8 mouse cellular contexts compared by ENCODE assay signal in genomic region chr12:13249573-13249919, GRCm38 (mm10). TPM values are rescaled to one million over a fixed set of nuclear protein-coding genes. Genes with fewer than 3 reads are reported as not detected.
A peak's percentile ranks its signal among the peaks of the same experiment; 100 is the strongest.
DNase-seq lines count a peak whose midpoint lies in the region; ATAC-seq and TF ChIP-seq lines count a peak whose summit lies in the region.

No protein-coding gene starts in this region.

- peak overlapping the region; percentile 99 for H3K4me3 ChIP-seq in heart, postnatal 0 days (ENCODE audit: low read depth, low read length)
- peak overlapping the region; percentile 97 for H3K4me3 ChIP-seq in embryonic facial prominence, embryonic 10.5 days
- peak overlapping the region; percentile 89 for H3K4me3 ChIP-seq in hindbrain, embryonic 16.5 days (ENCODE audit: low read length)
- H3K4me3 ChIP-seq in midbrain, embryonic 13.5 days (replicated peaks) = peak overlapping the region; percentile 90

- peak overlapping the region; percentile 89 for H3K9ac ChIP-seq in heart, postnatal 0 days (replicated peaks; ENCODE audit: low read depth, low read length)
- peak overlapping the region; percentile 97 for H3K9ac ChIP-seq in hindbrain, embryonic 16.5 days (ENCODE audit: low read depth, low read length)
- peak overlapping the region; percentile 95 for H3K9ac ChIP-seq in midbrain, embryonic 13.5 days (replicated peaks)

- peaks cover 1% of the 10 kb centered on the region; the same call in 1 of the 2 replicates for H3K36me3 ChIP-seq in heart, postnatal 0 days (replicated peaks; ENCODE audit: control insufficient read depth, insufficient read depth, low read length)
- H3K36me3 ChIP-seq in embryonic facial prominence, embryonic 10.5 days (replicated peaks) = peaks cover 19% of the 10 kb centered on the region
- no peaks in the 10 kb centered on the region for H3K36me3 ChIP-seq in hindbrain, embryonic 16.5 days (ENCODE audit: control insufficient read depth, insufficient read depth, low read length)
- peaks cover under 1% of the 10 kb centered on the region for H3K36me3 ChIP-seq in midbrain, embryonic 13.5 days

- H3K4me1 ChIP-seq in heart, postnatal 0 days (ENCODE audit: control insufficient read depth, insufficient read depth) = peaks cover 6% of the 10 kb centered on the region; the same call in 1 of the 2 replicates
- H3K4me1 ChIP-seq in embryonic facial prominence, embryonic 10.5 days = peaks cover 17% of the 10 kb centered on the region; the same call in 1 of the 2 replicates
- peaks cover 4% of the 10 kb centered on the region; the same call in 1 of the 2 replicates for H3K4me1 ChIP-seq in hindbrain, embryonic 16.5 days (ENCODE audit: control insufficient read depth, insufficient read depth, low read depth, low read length)
- H3K4me1 ChIP-seq in midbrain, embryonic 13.5 days (replicated peaks) = peaks cover 22% of the 10 kb centered on the region

- H3K9me3 ChIP-seq in heart, postnatal 0 days (replicated peaks; ENCODE audit: control insufficient read depth, low read length) = no peaks in the 10 kb centered on the region
- no peaks in the 10 kb centered on the region for H3K9me3 ChIP-seq in embryonic facial prominence, embryonic 10.5 days
- H3K9me3 ChIP-seq in hindbrain, embryonic 16.5 days (ENCODE audit: control insufficient read depth, low read length) = no peaks in the 10 kb centered on the region
- H3K9me3 ChIP-seq in midbrain, embryonic 13.5 days = no peaks in the 10 kb centered on the region

- no peak for ATAC-seq in heart, postnatal 0 days (ENCODE audit: insufficient read depth, low read depth)
- ATAC-seq in hindbrain, embryonic 16.5 days = peak; percentile 34
- ATAC-seq in midbrain, embryonic 13.5 days = peak; percentile 41

- H3K4me2 ChIP-seq in heart, postnatal 0 days (ENCODE audit: low read depth, low read length) = peak overlapping the region; percentile 65
- H3K4me2 ChIP-seq in hindbrain, embryonic 16.5 days (ENCODE audit: low read length) = peak overlapping the region; percentile 53
- peak overlapping the region; percentile 58 for H3K4me2 ChIP-seq in midbrain, embryonic 13.5 days (replicated peaks)

- no peak for TF ChIP-seq CTCF in heart, postnatal 0 days (IDR thresholded peaks at IDR 0.05; ENCODE audit: low read depth)

- intact Hi-C loops in left cerebral cortex, postnatal 4 days (cut with DNase I) = no loop called here

- DNase-seq in heart, postnatal 0 days (ENCODE audit: low spot score) = no peak
- no peak for DNase-seq in heart, adult 9 months (ENCODE audit: low spot score in 2 of 2)
- no peak for DNase-seq in embryonic facial prominence, embryonic 10.5 days (ENCODE audit: low spot score)
- DNase-seq in adrenal gland, postnatal 4 days (ENCODE audit: low spot score in 2 of 2) = no peak
- DNase-seq in left cerebral cortex, postnatal 4 days = no peak
- no peak for DNase-seq in adrenal gland, adult 2 months

- H3K27ac ChIP-seq in heart, postnatal 0 days (ENCODE audit: low read depth) = no peak overlapping the region; the same call in 1 of the 2 replicates
- H3K27ac ChIP-seq in embryonic facial prominence, embryonic 10.5 days (replicated peaks) = peak overlapping the region; percentile 95
- H3K27ac ChIP-seq in hindbrain, embryonic 16.5 days (ENCODE audit: low read depth, low read length) = peak overlapping the region; percentile 86
- H3K27ac ChIP-seq in midbrain, embryonic 13.5 days = peak overlapping the region; percentile 91

- TF ChIP-seq EP300 in heart, postnatal 0 days (IDR thresholded peaks at IDR 0.05; ENCODE audit: low read depth) = no peak

- H3K27me3 ChIP-seq in heart, postnatal 0 days (ENCODE audit: control insufficient read depth, insufficient read depth, low read length) = no peaks in the 10 kb centered on the region
- H3K27me3 ChIP-seq in embryonic facial prominence, embryonic 10.5 days (replicated peaks; ENCODE audit: low read depth, poor library complexity, severe bottlenecking) = no peaks in the 10 kb centered on the region
- H3K27me3 ChIP-seq in hindbrain, embryonic 16.5 days (replicated peaks; ENCODE audit: control insufficient read depth, insufficient read depth, low read length) = no peaks in the 10 kb centered on the region
- no peaks in the 10 kb centered on the region for H3K27me3 ChIP-seq in midbrain, embryonic 13.5 days

- WGBS in heart, postnatal 0 days = 88% methylated on average over 3 of the region's 3 CpGs
- 91% methylated on average over 3 of the region's 3 CpGs for WGBS in embryonic facial prominence, embryonic 10.5 days
- 87% methylated on average over 3 of the region's 3 CpGs for WGBS in hindbrain, embryonic 16.5 days
- 71% methylated on average over 3 of the region's 3 CpGs for WGBS in midbrain, embryonic 13.5 days

RNA-seq across cellular contexts. Expression of gene Ddx1, which starts 0.5 kb away (rescaled TPM):
- total RNA-seq in heart, postnatal 0 days (2014; rRNA removed; ENCODE audit: low replicate concordance) = 23.8 and 33.7 TPM in 2 replicates
- polyA plus RNA-seq in heart, postnatal 0 days (2015; fragmentation: Nextera tagmentation; extraction: Ambion mirVana) = 62.6 TPM in 2 replicates
- 199 and 202 TPM in 2 replicates for polyA plus RNA-seq in embryonic facial prominence, embryonic 10.5 days (2016; fragmentation: Nextera tagmentation; extraction: Ambion mirVana)
- polyA plus RNA-seq in hindbrain, embryonic 16.5 days (2015; fragmentation: Nextera tagmentation; extraction: Ambion mirVana) = 136 and 148 TPM in 2 replicates
- polyA plus RNA-seq in midbrain, embryonic 13.5 days (2015; fragmentation: Nextera tagmentation; extraction: Ambion mirVana) = 129 and 136 TPM in 2 replicates
- total RNA-seq in adrenal gland, postnatal 4 days (2021) = 100 to 1,000 TPM; 103 to 116 TPM
- total RNA-seq in left cerebral cortex, postnatal 4 days (2021) = 100 to 1,000 TPM; 127 to 137 TPM
- total RNA-seq in adrenal gland, adult 2 months (2021) = 100 to 1,000 TPM in 1 of 2 experiments, 10 to 100 TPM in 1; 68.8 to 105 TPM
- polyA plus RNA-seq in adrenal gland, adult 2 months (2012; rRNA removed) = 0.83 and 0.91 TPM in 2 replicates

RNA-seq across cellular contexts. Expression of gene Nbas, which starts 19.4 kb away (rescaled TPM):
- 20.2 and 29.1 TPM in 2 replicates for total RNA-seq in heart, postnatal 0 days (2014; rRNA removed; ENCODE audit: low replicate concordance)
- 3.9 TPM in 2 replicates for polyA plus RNA-seq in heart, postnatal 0 days (2015; fragmentation: Nextera tagmentation; extraction: Ambion mirVana)
- polyA plus RNA-seq in embryonic facial prominence, embryonic 10.5 days (2016; fragmentation: Nextera tagmentation; extraction: Ambion mirVana) = 16.2 and 17.2 TPM in 2 replicates
- 14.4 and 17.5 TPM in 2 replicates for polyA plus RNA-seq in hindbrain, embryonic 16.5 days (2015; fragmentation: Nextera tagmentation; extraction: Ambion mirVana)
- 14.5 and 14.9 TPM in 2 replicates for polyA plus RNA-seq in midbrain, embryonic 13.5 days (2015; fragmentation: Nextera tagmentation; extraction: Ambion mirVana)
- total RNA-seq in adrenal gland, postnatal 4 days (2021) = 10 to 100 TPM; 28.1 to 28.7 TPM
- 10 to 100 TPM; 33.9 to 37.2 TPM for total RNA-seq in left cerebral cortex, postnatal 4 days (2021)
- 10 to 100 TPM; 23.2 to 31.4 TPM for total RNA-seq in adrenal gland, adult 2 months (2021)
- 8.2 and 10.0 TPM in 2 replicates for polyA plus RNA-seq in adrenal gland, adult 2 months (2012; rRNA removed)

Comparison
In these comparisons a context has a peak if more than half of its experiments do, and no peak if none do; other contexts are left out.
1. RNA of gene Ddx1, which starts 0.5 kb away (polyA plus RNA-seq): 199 to 202 TPM in embryonic facial prominence, embryonic 10.5 days, 136 to 148 TPM in hindbrain, embryonic 16.5 days, 129 to 136 TPM in midbrain, embryonic 13.5 days and 62.6 TPM in heart, postnatal 0 days; 0.83 to 0.91 TPM in adrenal gland, adult 2 months; every median in the first group is over 10 times any median in the second.
2. Peak in every context shown above with its lines, with median percentiles within 50 percentile points of each other: H3K4me2 ChIP-seq, H3K4me3 ChIP-seq and H3K9ac ChIP-seq.